Mouse (Mus musculus) heart, postnatal 25 days (tissue): ENCODE results near the gene Naa60. TPM values are rescaled to one million over a fixed set of nuclear protein-coding genes. Genes with fewer than 3 reads are reported as not detected.

Source experiments
- microRNA-seq: library from miRNA; unstranded; fragments of <30 nt; microRNA quantifications from one replicate; pipeline ENCODE4 v1.2.0, GENCODE M21; 2022
- total RNA-seq, 2 experiments: library from RNA; stranded (reverse); gene quantifications; 2 replicates each; pipeline ENCODE4 v1.2.3; 2021

Naa60 gene
- total RNA-seq, 2 experiments from 2014 or later = 47.9 to 53.7 TPM

Small RNA genes lying within 50 kb of the gene (microRNA-seq; reads per million reads assigned to microRNA genes)
- not detected for gene Gm23493

Other genes with a start within 250 kb of the Naa60 start
- not detected for gene Mefv, start 154.3 kb upstream of the Naa60 start, total RNA-seq
- gene Zfp263, start 128.3 kb upstream of the Naa60 start, total RNA-seq = 1 to 10 TPM; 7.7 to 9.5 TPM
- gene Olfr15, start 41.5 kb upstream of the Naa60 start, total RNA-seq = not detected
- 1 to 10 TPM; 1.3 to 1.6 TPM for gene Zfp174, start 25.1 kb upstream of the Naa60 start, total RNA-seq
- 10 to 100 TPM in 1 of 2 experiments, 1 to 10 TPM in 1; 9.6 to 13.5 TPM for gene Zfp597, start 12.2 kb downstream of the Naa60 start, total RNA-seq
- not detected for gene Gm20695, start 12.3 kb downstream of the Naa60 start, total RNA-seq
- 1 to 10 TPM; 3.0 to 3.7 TPM for gene 1700037C18Rik, start 36.3 kb downstream of the Naa60 start, total RNA-seq
- 10 to 100 TPM in 1 of 2 experiments, 1 to 10 TPM in 1; 9.1 to 11.8 TPM for gene Cluap1, start 36.4 kb downstream of the Naa60 start, total RNA-seq
- 1 to 10 TPM; 1.1 to 1.6 TPM for gene Nlrc3, start 104.3 kb downstream of the Naa60 start, total RNA-seq
- gene Slx4, start 131.4 kb downstream of the Naa60 start, total RNA-seq = 1 to 10 TPM; 9.0 to 9.1 TPM
- not detected for gene Dnase1, start 164.6 kb downstream of the Naa60 start, total RNA-seq
- gene Trap1, start 205.5 kb downstream of the Naa60 start, total RNA-seq = 100 to 1,000 TPM; 144 to 148 TPM